Mouse (Mus musculus) stomach, embryonic 15.5 days (tissue): Measurements from ENCODE around the gene Baiap2. TPM values are rescaled to one million over a fixed set of nuclear protein-coding genes. Genes with fewer than 3 reads are reported as not detected.

Experiments
- ATAC-seq: fragments of 200-750 bp; cut with Nextera tagmentation; 2 replicates; pipeline ENCODE4 v1.8.0; 2017; ENCODE audit warnings: low read depth, moderate number of reproducible peaks, moderate TSS enrichment; ENCODE audit not compliant: insufficient read depth, low FRiP score
- H3K27ac ChIP-seq: fragments of 300-500 bp; sonication (generic); 2 replicates; pipeline ENCODE4 v1.5.1; 2015; ENCODE audit warnings: mild to moderate bottlenecking, inconsistent platforms
- H3K27me3 ChIP-seq: fragments of 300-500 bp; sonication (generic); replicated peaks from 2 replicates; pipeline ENCODE4 v1.6.1; 2015; ENCODE audit warnings: inconsistent platforms
- H3K36me3 ChIP-seq: fragments of 300-500 bp; sonication (generic); 2 replicates; pipeline ENCODE4 v1.6.1; 2015; ENCODE audit warnings: inconsistent platforms
- H3K4me1 ChIP-seq: fragments of 300-500 bp; sonication (generic); 2 replicates; pipeline ENCODE4 v1.6.1; 2015; ENCODE audit warnings: inconsistent platforms
- H3K4me2 ChIP-seq: fragments of 300-500 bp; sonication (generic); 2 replicates; pipeline ENCODE4 v1.6.1; 2015; ENCODE audit warnings: mild to moderate bottlenecking, inconsistent platforms
- H3K4me3 ChIP-seq: fragments of 300-500 bp; sonication (generic); replicated peaks from 2 replicates; pipeline ENCODE4 v1.5.1; 2015; ENCODE audit warnings: inconsistent platforms
- H3K9ac ChIP-seq: fragments of 300-500 bp; sonication (generic); 2 replicates; pipeline ENCODE4 v1.6.1; 2015; ENCODE audit warnings: inconsistent platforms
- H3K9me3 ChIP-seq: fragments of 300-500 bp; sonication (generic); 2 replicates; pipeline ENCODE4 v1.6.1; 2016; ENCODE audit warnings: inconsistent platforms
- WGBS: fragments of 180-500 bp; shearing (Covaris S2); methylation state at CpG from one replicate; pipeline ENCODE4 v1.1.7; 2015; 5-methylcytosine and 5-hydroxymethylcytosine counted together
- polyA plus RNA-seq: library from polyadenylated mRNA; unstranded; fragments of >200 nt; fragmentation: Nextera tagmentation; extraction: Ambion mirVana; gene quantifications from 2 replicates; pipeline ENCODE4 v1.2.1, GENCODE M21; 2015

Baiap2 gene
- polyA plus RNA-seq, 1 experiment from 2014 or later: 30.9 TPM

DNA sequence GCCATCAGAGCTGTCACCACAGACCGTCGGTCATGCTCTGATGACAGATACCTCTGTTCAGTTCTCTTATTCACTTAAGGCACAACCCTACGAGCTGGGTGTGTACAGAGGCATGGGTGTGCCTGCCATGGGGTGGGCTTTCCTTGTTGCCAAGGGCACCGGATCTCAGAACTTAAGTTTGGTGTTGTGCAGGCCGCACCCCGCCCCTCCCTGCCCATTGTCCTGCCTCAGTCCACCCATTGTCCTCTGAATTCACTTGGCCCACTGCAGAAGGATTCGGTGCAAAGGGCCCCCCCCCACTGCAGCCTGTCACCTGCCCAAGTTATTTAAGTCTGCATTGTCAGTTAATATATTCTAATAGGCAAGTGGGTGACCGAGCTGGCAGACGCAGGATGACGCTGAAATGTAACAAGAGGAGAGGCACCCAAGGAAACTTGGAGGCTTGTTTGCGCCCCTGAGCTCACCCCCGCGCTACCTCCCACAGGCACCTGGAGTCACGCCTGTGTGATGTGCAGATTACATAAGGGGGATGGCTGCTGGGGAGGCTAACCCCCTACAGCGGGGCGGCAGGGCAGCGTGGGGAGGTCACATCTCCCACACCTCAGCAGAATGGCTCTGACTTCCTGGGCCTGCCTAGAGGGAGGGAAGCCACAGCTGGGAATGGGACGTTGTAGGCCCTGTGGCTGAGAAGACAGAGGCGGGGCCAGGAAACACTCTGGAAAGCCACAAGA is 4.6 kb upstream of the Baiap2 start:
- H3K4me2 ChIP-seq: peak overlapping the region; percentile 26

DNA sequence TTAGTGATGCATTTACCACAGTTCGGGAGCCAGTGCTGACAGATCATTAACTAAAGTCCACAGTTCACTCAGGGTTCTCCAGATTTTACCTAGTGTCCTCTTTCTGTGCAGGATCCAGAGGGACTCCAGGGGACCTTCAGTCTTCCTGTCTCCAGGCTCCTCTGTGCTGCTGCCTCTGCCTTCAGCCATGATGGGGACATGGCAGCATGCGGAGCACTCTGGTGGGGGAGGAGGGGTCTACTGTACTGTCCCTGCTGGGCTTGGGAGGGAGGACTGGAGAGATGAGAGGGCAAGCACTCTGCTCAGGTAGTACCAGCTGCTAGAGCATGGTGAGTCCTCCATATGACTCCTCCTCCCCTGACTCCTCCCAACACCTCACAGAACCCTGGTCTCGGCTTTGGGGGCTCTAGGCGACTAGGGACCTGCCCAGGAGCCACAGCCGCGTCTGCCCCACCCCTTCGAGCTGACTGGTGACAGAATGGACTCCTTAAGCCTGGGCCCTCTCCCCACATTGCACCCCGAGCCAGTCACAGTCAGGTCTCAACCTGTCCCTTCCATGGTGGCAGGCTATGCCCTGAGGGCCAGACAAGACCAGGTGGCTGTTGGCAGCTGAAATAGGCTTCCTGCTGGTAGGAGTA is 3.4 kb upstream of the Baiap2 start:
- 40% methylated on average over 8 of the region's 8 CpGs for WGBS
- no peak for ATAC-seq
- no peaks in the 10 kb centered on the region for H3K9me3 ChIP-seq
- peak overlapping the region; percentile 24; the same call in 1 of the 2 replicates for H3K4me2 ChIP-seq
- H3K9ac ChIP-seq: no peak overlapping the region
- H3K4me1 ChIP-seq: peaks cover 63% of the 10 kb centered on the region
- H3K4me3 ChIP-seq: no peak overlapping the region
- H3K27ac ChIP-seq: peak overlapping the region; percentile 74; the same call in 1 of the 2 replicates
- H3K36me3 ChIP-seq: no peaks in the 10 kb centered on the region
- no peaks in the 10 kb centered on the region for H3K27me3 ChIP-seq

More for the DNA sequence above, 4.6 kb upstream of the Baiap2 start:
- Histone ChIP-seq H3K9me3 (no peaks in the 10 kb centered on the region), H3K27ac (peak overlapping the region; percentile 74), H3K36me3 (no peaks in the 10 kb centered on the region), H3K27me3 (no peaks in the 10 kb centered on the region), H3K9ac (no peak overlapping the region), H3K4me1 (peaks cover 59% of the 10 kb centered on the region), H3K4me3 (no peak overlapping the region)
- ATAC-seq: 0 out of 2 replicates have a peak, but pooled peaks have one; percentile 7
- 58% methylated on average over 19 of the region's 19 CpGs for WGBS

DNA sequence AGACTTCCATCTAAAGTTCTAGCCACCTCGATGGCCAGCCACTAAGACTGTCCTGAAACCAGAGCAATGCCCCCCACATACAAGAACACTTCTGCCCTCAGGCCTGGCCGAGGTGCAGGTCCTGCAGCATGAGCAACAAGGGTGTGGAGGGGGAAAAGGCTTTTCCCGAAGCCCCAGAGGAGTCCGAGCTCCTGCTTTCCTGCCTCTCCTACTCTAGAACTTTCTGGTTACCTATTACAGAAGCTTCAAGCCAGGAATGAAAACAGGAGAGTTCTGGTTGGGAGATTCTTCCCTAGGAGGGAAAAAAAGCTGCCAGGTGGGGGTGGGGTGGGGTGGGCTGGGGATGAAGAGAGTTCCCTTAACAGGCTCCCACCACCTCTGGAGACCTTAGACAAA is 2.9 kb upstream of the Baiap2 start:
- no peaks in the 10 kb centered on the region for H3K36me3 ChIP-seq
- H3K27ac ChIP-seq: peak overlapping the region; percentile 74; the same call in 1 of the 2 replicates
- H3K27me3 ChIP-seq: no peaks in the 10 kb centered on the region
- H3K4me3 ChIP-seq: no peak overlapping the region
- 63% methylated on average over 4 of the region's 4 CpGs for WGBS
- H3K9me3 ChIP-seq: no peaks in the 10 kb centered on the region
- H3K4me2 ChIP-seq: no peak overlapping the region
- H3K4me1 ChIP-seq: peaks cover 68% of the 10 kb centered on the region
- no peak overlapping the region for H3K9ac ChIP-seq
- ATAC-seq: no peak

DNA sequence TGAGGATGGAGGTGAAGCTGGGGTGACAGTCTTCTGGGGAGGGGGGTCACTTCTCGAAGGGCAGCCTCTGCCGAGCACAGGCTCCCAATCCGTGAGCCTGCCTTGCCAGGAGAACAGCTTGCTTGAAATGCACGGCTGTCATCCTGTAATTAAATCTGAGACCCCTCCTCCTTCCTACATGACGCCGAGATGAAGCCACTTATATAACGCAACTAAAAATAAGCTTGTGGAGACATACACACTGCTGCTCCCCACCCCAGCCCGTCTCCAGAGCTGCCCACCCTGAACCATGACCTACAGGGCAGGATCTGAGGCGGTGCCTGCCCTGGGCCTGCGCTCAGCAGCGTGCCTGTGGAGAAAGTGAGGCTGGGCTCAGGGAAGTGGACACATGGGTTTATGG is 2.4 kb upstream of the Baiap2 start:
- peaks cover 72% of the 10 kb centered on the region for H3K4me1 ChIP-seq
- no peak overlapping the region for H3K4me3 ChIP-seq
- ATAC-seq: no peak
- H3K36me3 ChIP-seq: no peaks in the 10 kb centered on the region
- WGBS: 62% methylated on average over 11 of the region's 11 CpGs
- no peak overlapping the region for H3K4me2 ChIP-seq
- no peaks in the 10 kb centered on the region for H3K27me3 ChIP-seq
- no peaks in the 10 kb centered on the region for H3K9me3 ChIP-seq
- no peak overlapping the region for H3K27ac ChIP-seq
- H3K9ac ChIP-seq: no peak overlapping the region

DNA sequence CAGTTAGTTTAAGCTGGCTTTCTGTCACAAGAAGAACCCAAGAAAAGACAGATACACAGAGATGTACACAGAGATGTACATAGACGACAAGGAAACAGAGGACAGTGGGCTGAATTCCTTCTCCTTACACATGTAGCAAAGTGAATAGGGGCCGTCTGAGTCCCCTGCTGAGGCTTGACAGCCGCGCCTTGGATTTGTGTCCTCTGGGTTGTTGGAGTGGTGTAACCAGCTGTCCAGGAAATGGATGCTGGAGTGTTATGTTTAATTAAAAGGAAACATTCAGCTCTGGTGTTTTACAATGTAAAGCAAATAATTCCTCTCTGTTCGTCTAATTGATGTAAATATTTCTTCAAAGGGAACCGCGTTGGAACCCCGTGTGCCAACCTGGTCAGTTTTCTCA is 769 bp upstream of the Baiap2 start:
- Histone ChIP-seq H3K4me3 (peak overlapping the region; percentile 84), H3K36me3 (no peaks in the 10 kb centered on the region), H3K27me3 (no peaks in the 10 kb centered on the region), H3K9me3 (no peaks in the 10 kb centered on the region), H3K9ac (peak overlapping the region; percentile 51), H3K4me2 (peak overlapping the region; percentile 78), H3K27ac (peak overlapping the region; percentile 89), H3K4me1 (peaks cover 63% of the 10 kb centered on the region)
- ATAC-seq: no peak
- WGBS: 6% methylated on average over 8 of the region's 8 CpGs

DNA sequence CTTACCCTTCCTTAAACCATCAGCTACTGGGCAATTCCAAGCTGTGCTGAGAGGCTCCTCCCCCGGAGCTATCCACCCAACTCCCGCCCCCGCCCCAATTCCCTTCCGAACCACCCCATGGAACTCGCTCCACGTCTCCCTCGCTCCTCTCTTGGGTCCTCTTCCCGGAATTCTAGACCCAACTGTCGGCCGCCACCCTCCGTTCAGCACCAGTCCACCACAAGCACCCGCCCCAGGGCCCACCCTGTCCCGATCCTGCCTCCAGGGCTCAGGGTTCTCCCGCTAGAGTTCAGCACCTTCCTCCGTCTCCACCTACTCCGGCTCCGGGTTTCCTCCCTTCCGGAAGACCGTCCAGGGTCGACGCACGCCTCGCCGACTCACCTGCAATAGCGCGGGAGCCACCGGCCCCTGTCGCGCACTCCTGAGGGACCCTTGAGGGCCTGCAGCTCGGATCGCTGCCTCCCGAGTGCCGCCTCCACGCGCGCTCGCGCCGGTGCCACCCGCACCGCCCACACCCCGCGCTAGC is 299 bp upstream of the Baiap2 start:
- Histone ChIP-seq H3K27ac (peak overlapping the region; percentile 89), H3K36me3 (no peaks in the 10 kb centered on the region), H3K4me1 (peaks cover 58% of the 10 kb centered on the region), H3K4me2 (peak overlapping the region; percentile 78), H3K9me3 (no peaks in the 10 kb centered on the region), H3K4me3 (peak overlapping the region; percentile 84), H3K27me3 (no peaks in the 10 kb centered on the region), H3K9ac (peak overlapping the region; percentile 51)
- under 1% methylated on average over 42 of the region's 43 CpGs for WGBS
- peak; percentile 42 for ATAC-seq

DNA sequence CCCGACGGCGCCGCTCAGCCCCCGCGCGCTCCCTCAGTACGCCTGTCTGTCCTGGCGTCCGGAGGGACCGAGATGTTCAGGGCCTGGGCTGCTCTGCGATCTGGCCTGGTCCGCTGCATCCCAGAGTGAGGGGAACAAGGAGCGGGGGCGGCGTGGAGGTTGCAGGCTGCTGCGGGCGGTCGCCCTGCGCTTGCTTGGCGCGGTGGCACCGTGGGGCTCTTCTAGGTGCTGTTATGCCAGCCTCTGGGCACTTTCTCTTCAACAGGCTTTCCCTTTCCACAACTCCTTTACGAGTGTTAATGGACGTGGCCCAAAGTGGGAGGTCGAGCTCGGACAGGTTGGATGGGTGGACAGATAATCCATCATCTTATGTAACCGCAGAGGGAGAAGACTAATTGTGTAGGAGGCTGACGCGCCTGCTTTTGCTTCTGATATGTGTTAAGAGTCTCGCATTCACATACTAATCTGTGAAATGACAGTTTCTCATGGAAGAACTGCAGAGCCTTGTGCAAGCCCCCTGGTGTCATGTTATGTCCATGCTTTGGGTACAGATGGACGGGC is 945 bp downstream of the Baiap2 start:
- H3K4me1 ChIP-seq: peaks cover 54% of the 10 kb centered on the region
- H3K27me3 ChIP-seq: no peaks in the 10 kb centered on the region
- peak overlapping the region; percentile 96 for H3K4me2 ChIP-seq
- 0 out of 2 replicates have a peak, but pooled peaks have one; percentile 1 for ATAC-seq
- H3K9ac ChIP-seq: peak overlapping the region; percentile 76
- H3K36me3 ChIP-seq: no peaks in the 10 kb centered on the region
- WGBS: 2% methylated on average over 32 of the region's 32 CpGs
- H3K27ac ChIP-seq: peak overlapping the region; percentile 73
- peak overlapping the region; percentile 84 for H3K4me3 ChIP-seq
- H3K9me3 ChIP-seq: no peaks in the 10 kb centered on the region

DNA sequence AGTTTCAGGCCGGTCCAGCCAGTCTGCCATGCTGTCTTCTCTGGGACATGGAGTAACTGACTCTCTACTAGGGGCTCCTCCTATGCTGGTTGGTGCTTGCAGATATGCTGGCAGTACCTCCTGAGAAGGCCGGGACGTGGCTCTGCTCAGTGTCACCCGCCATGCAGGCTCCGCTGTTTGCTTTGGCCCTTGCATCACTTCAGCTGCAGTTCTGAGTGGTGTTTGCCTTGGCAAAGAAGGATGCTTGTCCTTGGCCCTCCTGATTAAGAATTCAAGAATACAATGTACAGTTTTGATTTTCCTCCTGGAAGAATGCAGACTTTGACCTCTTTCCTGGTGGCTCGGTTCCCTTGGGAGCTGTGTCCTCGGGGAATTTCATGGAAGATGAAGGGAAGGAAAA is 2.8 kb downstream of the Baiap2 start:
- Histone ChIP-seq H3K36me3 (no peaks in the 10 kb centered on the region), H3K9me3 (no peaks in the 10 kb centered on the region), H3K4me3 (0 out of 2 replicates have a peak overlapping the region, but pooled peaks have one; percentile 84), H3K4me2 (peak overlapping the region; percentile 96), H3K27me3 (no peaks in the 10 kb centered on the region), H3K27ac (peak overlapping the region; percentile 23; the same call in 1 of the 2 replicates), H3K4me1 (peaks cover 44% of the 10 kb centered on the region), H3K9ac (no peak overlapping the region)
- WGBS: 65% methylated on average over 7 of the region's 7 CpGs
- no peak for ATAC-seq

DNA sequence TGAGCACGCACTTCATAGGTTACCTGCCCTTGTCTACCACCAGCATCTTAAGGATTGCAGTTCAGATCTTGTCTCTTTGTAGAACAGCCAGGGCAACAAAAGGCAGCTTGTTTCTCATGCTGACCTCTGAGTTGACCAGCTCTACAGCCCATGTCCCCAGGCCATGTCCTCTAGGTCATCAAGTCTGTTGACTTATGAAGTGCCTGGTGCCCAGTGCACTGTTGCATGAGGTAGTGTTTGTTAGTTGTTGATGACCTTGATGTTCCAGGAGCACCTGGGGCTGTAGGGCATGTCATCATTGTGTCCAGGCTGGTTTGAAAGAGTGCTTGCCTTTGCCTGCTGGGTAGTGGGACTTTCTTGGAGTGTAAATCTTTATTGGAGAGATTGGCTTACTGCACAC is 4.9 kb downstream of the Baiap2 start:
- peaks cover 33% of the 10 kb centered on the region for H3K4me1 ChIP-seq
- no peak overlapping the region for H3K4me2 ChIP-seq
- 100% methylated on average over 1 of the region's 1 CpGs for WGBS

DNA sequence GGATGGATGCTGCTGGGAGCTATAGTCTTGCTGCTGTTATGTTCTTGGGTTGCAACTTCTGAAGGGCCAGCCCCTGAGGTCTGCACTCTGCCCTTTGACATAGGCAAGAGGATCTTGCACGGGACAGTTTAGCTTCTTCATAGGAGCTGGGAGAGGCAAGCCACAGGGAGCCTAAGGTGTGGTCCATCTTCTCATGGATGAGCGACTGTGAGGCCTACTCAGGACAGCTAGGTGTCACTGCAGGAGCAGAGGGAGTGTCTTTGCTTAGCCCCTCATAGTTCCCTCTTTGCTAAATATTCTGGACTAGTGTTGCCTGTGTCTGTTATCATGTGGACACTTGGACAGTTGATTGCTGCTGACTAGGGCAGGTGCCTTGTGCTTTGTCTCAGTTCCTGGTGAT is 5.3 kb downstream of the Baiap2 start:
- peaks cover 38% of the 10 kb centered on the region for H3K4me1 ChIP-seq
- no peaks in the 10 kb centered on the region for H3K36me3 ChIP-seq
- no peak overlapping the region for H3K4me2 ChIP-seq
- no peaks in the 10 kb centered on the region for H3K9me3 ChIP-seq
- H3K9ac ChIP-seq: no peak overlapping the region
- no peak overlapping the region for H3K4me3 ChIP-seq
- no peak for ATAC-seq
- WGBS: 52% methylated on average over 2 of the region's 2 CpGs
- no peaks in the 10 kb centered on the region for H3K27me3 ChIP-seq
- no peak overlapping the region for H3K27ac ChIP-seq

More for the DNA sequence above, 4.9 kb downstream of the Baiap2 start:
- no peak overlapping the region for H3K4me3 ChIP-seq
- no peak overlapping the region for H3K27ac ChIP-seq
- H3K27me3 ChIP-seq: no peaks in the 10 kb centered on the region
- no peak overlapping the region for H3K9ac ChIP-seq
- H3K36me3 ChIP-seq: no peaks in the 10 kb centered on the region
- ATAC-seq: no peak
- no peaks in the 10 kb centered on the region for H3K9me3 ChIP-seq

DNA sequence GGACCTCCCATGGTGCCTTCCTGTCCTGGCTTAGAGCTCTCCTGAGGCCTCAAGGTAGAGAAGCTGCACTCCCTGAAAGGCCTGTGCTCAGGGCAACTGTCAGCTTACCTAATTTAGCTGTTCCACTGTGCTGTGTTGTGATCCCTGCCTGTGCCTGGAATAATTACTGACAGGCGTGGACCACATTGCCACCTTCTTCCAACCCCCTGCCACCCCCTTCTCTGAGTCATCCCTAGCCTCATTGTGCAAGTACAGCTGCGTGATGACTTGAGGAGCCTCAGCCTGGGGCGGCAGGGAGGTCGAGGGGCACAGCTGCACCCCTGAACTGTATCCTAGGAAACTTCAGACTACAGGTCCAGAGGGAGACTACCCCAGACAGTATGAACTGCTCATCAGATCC is 5.7 kb downstream of the Baiap2 start:
- Histone ChIP-seq H3K9me3 (no peaks in the 10 kb centered on the region), H3K4me1 (peaks cover 42% of the 10 kb centered on the region), H3K27me3 (no peaks in the 10 kb centered on the region), H3K9ac (no peak overlapping the region), H3K36me3 (no peaks in the 10 kb centered on the region), H3K4me2 (no peak overlapping the region), H3K4me3 (no peak overlapping the region), H3K27ac (no peak overlapping the region)
- no peak for ATAC-seq
- WGBS: 62% methylated on average over 4 of the region's 4 CpGs

DNA sequence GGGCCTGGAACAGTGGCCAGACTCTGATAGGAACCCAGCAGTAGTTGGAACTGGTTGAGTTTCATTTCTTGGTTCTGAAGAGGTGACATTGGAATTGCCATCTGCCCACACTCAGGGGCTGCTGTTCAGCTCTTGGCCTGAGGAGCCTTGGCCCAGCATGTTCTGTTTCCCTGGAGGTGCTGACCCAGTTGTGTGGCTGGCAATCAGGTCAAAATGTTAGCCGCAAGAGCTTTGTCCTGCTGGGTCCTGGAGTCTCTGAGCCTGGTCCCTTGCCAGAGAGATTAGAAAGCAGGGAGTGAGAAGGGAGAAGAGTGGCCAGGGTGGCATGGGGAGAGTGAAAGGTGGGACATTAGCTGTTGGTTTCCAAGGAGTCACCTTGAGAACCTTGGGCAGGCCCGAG is 6.2 kb downstream of the Baiap2 start:
- no peak overlapping the region; the same call in 1 of the 2 replicates for H3K27ac ChIP-seq

More for the DNA sequence above, 6.2 kb downstream of the Baiap2 start:
- no peaks in the 10 kb centered on the region for H3K27me3 ChIP-seq
- H3K9me3 ChIP-seq: no peaks in the 10 kb centered on the region
- no peak overlapping the region for H3K9ac ChIP-seq
- WGBS: 73% methylated on average over 2 of the region's 2 CpGs
- H3K4me3 ChIP-seq: no peak overlapping the region
- peaks cover 40% of the 10 kb centered on the region for H3K4me1 ChIP-seq
- no peaks in the 10 kb centered on the region for H3K36me3 ChIP-seq
- no peak for ATAC-seq
- H3K4me2 ChIP-seq: no peak overlapping the region
